Mouse (Mus musculus) spleen, adult 2 months (tissue): ENCODE results near the gene Hipk1.

Source experiments
- CTCF ChIP-seq: fragments of 200-500 bp; IDR thresholded peaks from 2 replicates; pipeline ENCODE4 v1.5.1; 2011; ENCODE audit warnings: mild to moderate bottlenecking, inconsistent platforms; ENCODE audit not compliant: insufficient read depth, insufficient read length, insufficient replicate concordance; ENCODE audit errors: extremely low read depth
- POLR2A ChIP-seq: fragments of 200-500 bp; IDR thresholded peaks from 2 replicates; pipeline ENCODE4 v1.6.1; 2011; ENCODE audit warnings: low read depth, low read length, inconsistent platforms

- TF ChIP-seq CTCF, result no peak
- TF ChIP-seq POLR2A, result no peak
Observed at GRCm38 (mm10) chr3:103779183-103779582, 12.2 kb downstream of the Hipk1 start.
